Mouse (Mus musculus) spleen, adult 2 months (tissue): ENCODE data around the gene Zfr2.

ENCODE experiments used
- CTCF ChIP-seq: fragments of 200-500 bp; IDR thresholded peaks from 2 replicates; pipeline ENCODE4 v1.5.1; 2011; ENCODE audit warnings: mild to moderate bottlenecking, inconsistent platforms; ENCODE audit not compliant: insufficient read depth, insufficient read length, insufficient replicate concordance; ENCODE audit errors: extremely low read depth
- POLR2A ChIP-seq: fragments of 200-500 bp; IDR thresholded peaks from 2 replicates; pipeline ENCODE4 v1.6.1; 2011; ENCODE audit warnings: low read depth, low read length, inconsistent platforms

GRCm38 (mm10) chr10:81247804-81248203 is 14.8 kb downstream of the Zfr2 start:
- no peak for TF ChIP-seq CTCF
- TF ChIP-seq POLR2A = no peak
